Mouse (Mus musculus) ES-Bruce4 (cell line): ENCODE data around the gene Tiam1.

Experiments
- CTCF ChIP-seq: IDR thresholded peaks from one replicate; pipeline ENCODE4 v1.8.1; 2011; ENCODE audit warnings: low read depth, low read length
- POLR2A ChIP-seq: IDR thresholded peaks from one replicate; pipeline ENCODE4 v1.8.1; 2011; ENCODE audit warnings: low read length; ENCODE audit not compliant: insufficient read depth

- TF ChIP-seq POLR2A, result no peak
- no peak for TF ChIP-seq CTCF
These were observed 168.1 kb downstream of the Tiam1 start for GRCm38 (mm10) chr16:89975441-89975840.
